Mouse (Mus musculus) cerebellum, postnatal 10 days (tissue): ENCODE results near the gene Samt1.
"Not testable (repeated sequence)": the region's sequence is repeated elsewhere in the genome, so short reads cannot be mapped to it uniquely, and the experiment has no call there.

Experiments
- DNase-seq, 2 experiments: peaks; one replicate each; pipeline ENCODE4 v3.0.0; 2021; ENCODE audit warnings: mixed read lengths in 2 of 2

Samt1 gene

DNA sequence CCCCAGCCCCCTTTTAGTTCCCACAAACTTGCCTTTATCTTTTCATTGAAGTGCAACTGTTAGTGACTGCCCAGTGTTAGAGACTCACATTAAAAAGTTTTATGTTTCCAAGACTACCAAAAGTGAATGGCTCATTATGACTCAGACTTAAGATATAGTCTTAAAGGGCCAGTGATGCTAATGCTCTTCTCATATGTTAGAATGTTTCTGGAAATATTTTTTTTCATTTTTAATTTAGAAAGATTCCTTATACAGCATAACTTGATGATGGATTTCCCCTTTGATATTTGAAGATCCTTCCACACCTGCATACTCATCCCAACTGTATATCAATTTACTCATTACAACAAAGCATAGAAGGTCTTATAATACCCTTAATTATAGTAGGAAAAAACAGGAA lies at the start of gene Samt1:
Gene Samt1, minus strand, starts transcription at position 101 of the 400 bp plus-strand sequence.
- DNase-seq = not testable (repeated sequence)

DNA sequence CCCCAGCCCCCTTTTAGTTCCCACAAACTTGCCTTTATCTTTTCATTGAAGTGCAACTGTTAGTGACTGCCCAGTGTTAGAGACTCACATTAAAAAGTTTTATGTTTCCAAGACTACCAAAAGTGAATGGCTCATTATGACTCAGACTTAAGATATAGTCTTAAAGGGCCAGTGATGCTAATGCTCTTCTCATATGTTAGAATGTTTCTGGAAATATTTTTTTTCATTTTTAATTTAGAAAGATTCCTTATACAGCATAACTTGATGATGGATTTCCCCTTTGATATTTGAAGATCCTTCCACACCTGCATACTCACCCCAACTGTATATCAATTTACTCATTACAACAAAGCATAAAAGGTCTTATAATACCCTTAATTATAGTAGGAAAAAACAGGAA lies 42.5 kb upstream of the Samt1 start, which contains the start of gene Gm10057:
Gene Gm10057, minus strand, starts transcription at position 101 of the 400 bp plus-strand sequence.
- DNase-seq = not testable (repeated sequence)

DNA sequence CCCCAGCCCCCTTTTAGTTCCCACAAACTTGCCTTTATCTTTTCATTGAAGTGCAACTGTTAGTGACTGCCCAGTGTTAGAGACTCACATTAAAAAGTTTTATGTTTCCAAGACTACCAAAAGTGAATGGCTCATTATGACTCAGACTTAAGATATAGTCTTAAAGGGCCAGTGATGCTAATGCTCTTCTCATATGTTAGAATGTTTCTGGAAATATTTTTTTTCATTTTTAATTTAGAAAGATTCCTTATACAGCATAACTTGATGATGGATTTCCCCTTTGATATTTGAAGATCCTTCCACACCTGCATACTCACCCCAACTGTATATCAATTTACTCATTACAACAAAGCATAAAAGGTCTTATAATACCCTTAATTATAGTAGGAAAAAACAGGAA lies 21.3 kb upstream of the Samt1 start, which contains the start of gene 4921511M17Rik:
Gene 4921511M17Rik, minus strand, starts transcription at position 101 of the 400 bp plus-strand sequence.
- not testable (repeated sequence) for DNase-seq

GRCm38 (mm10) chrX:153976914-153977313 lies 35.5 kb downstream of the Samt1 start:
- DNase-seq = not testable (repeated sequence)

DNA sequence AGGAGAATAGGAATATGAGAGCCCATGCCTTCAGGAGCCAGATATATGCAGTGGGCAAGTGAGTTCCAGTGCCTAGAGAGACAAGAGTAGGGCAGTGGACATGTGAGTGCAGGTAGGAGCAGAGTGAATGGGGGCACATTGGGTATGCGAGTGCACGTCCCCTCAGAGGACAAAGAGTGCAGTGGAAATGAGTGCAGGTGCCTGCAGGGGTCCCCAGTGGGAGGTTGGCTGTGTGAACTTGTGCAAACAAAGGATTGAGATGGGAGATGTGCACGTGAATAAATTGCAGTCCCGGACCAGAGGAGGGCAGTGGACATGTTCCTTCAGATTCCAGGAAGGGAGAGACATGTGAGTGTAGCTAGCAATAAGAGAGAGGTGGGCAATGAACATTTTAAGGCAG lies 36.0 kb downstream of the Samt1 start:
- not testable (repeated sequence) for DNase-seq

- peak; percentile 20 to 37 for DNase-seq
Measured at GRCm38 (mm10) chrX:153974450-153974849, 38.0 kb downstream of the Samt1 start.

DNA sequence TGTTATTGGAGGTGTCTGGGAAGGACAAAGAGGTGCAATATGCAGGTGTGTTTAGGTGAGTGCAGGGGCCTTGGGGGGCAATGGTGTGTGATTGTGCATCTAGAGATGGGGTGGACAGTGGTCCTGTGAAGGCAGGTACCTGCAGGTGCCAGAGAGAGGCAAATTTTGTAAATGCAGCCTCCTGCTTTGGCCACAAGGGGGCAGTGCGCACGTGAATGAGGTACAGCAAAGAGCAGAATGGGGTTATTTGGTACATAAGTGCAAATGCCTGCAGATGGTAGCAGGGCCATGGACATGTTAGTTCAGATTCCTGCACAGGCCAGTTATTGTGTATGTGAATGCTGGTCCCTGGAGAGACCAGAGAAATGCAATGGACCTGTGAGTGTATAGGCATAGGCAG lies 59.6 kb downstream of the Samt1 start:
- DNase-seq = not testable (repeated sequence)
